Mouse (Mus musculus) right cerebral cortex, adult 18-20 months (tissue): ENCODE results near the gene Clmp.
"Not testable (repeated sequence)": the region's sequence is repeated elsewhere in the genome, so short reads cannot be mapped to it uniquely, and the experiment has no call there.

Experiments used
- DNase-seq: peaks from one replicate; pipeline ENCODE4 v3.0.0; 2022; ENCODE audit warnings: mixed read lengths

Gene Clmp

GRCm38 (mm10) chr9:40731591-40732048, 45.9 kb downstream of the Clmp start:
- DNase-seq, result no peak

- no peak for DNase-seq
These were observed 46.5 kb downstream of the Clmp start for GRCm38 (mm10) chr9:40732302-40732701.

DNA sequence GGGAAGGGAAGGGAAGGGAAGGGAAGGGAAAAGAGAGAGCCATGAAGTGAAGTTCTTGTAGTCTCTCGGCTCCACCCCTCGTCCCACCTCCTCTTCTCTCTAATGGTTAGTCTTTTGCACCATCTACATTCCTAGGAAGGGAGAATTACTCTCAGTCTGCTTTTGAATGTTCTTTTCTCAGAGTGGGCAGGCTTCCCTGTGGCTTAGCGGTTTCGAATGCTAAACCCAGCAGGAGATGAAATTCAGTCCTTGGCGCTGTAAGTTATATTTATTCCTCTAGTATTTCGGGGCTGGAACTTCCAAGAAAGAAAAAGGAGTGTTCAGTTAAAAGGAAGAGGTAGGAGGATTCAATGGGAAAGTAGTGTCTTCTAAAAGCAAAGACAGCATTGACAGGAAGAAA, 51.4 kb downstream of the Clmp start:
- peak; percentile 52 for DNase-seq

DNA sequence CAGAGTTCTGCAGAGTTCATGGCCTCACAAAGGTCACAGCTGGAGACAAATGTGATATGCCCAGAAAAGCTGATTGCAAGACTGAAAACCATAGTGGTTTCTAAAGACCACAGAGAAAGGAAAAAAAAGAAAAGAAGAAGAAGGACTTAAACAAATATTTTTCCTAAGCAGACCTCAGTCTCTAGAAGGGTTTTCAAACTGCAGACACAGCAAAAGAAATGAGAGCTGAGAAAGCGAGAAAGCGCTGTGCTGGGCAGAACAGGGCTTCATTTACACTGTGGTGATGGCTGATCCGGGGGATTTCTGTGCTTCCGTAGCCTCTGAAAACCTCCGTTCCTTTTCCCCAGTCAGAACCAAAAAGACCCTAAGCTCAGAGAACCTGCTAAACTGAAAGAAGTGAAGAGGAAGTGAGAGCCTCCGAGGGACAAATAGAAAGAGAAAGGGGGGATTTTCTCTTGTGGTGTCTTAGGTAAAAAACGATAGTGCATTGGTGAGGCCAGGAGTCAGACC, 57.8 kb downstream of the Clmp start:
- no peak for DNase-seq

GRCm38 (mm10) chr9:40744233-40744632, 58.5 kb downstream of the Clmp start:
- no peak for DNase-seq

- peak; percentile 20 for DNase-seq
These were observed 61.0 kb downstream of the Clmp start for GRCm38 (mm10) chr9:40746796-40747195.

DNA sequence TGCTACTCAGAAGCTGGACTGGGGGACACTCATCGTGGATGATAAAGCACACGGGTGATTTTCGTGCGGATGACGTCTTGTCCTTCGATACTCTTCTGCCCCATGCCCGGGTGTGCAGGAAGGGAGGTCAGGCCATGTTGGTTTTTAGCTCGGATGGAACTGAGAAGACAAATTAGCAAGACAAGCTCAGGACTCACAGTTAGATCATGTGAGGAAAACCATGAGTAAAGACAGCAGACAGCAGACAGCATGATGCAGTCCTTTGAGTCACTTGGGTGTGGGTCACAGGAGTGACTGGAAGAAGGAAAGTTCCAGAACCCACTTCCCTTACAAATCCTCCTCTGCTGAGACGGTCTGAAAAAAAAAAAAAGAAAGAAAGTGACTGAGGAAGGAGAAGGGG, 61.5 kb downstream of the Clmp start:
- DNase-seq, result no peak

- DNase-seq, result peak; percentile 32
These were observed 64.3 kb downstream of the Clmp start for GRCm38 (mm10) chr9:40749832-40750620.

GRCm38 (mm10) chr9:40751749-40752148, 66.0 kb downstream of the Clmp start:
- DNase-seq, result no peak

DNA sequence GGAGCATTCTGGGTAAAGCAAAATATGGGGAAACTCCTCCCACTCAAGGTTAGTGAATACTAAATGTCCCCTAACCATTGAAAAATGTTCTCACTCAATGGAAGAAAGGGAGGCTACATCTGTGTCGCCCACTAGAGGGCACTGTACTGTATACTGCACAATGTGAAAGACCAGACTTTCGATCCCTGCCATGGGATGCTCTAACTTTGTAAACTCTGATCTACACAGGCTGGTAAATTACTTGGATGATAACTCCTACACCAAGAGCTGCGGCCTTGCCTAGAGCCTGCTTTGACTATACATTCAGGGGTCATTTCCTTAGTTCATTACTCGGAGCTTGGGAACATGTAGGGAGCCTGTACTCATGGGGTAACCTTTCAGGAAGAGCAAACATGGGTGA, 70.6 kb downstream of the Clmp start:
- DNase-seq, result peak; percentile 39

- peak; percentile 70 for DNase-seq
These were observed 71.4 kb downstream of the Clmp start for GRCm38 (mm10) chr9:40757105-40757626.

GRCm38 (mm10) chr9:40757685-40758270, 72.0 kb downstream of the Clmp start:
- DNase-seq, result peak; percentile 92

- DNase-seq, result no peak
These were observed 76.6 kb downstream of the Clmp start for GRCm38 (mm10) chr9:40762354-40762753.

DNA sequence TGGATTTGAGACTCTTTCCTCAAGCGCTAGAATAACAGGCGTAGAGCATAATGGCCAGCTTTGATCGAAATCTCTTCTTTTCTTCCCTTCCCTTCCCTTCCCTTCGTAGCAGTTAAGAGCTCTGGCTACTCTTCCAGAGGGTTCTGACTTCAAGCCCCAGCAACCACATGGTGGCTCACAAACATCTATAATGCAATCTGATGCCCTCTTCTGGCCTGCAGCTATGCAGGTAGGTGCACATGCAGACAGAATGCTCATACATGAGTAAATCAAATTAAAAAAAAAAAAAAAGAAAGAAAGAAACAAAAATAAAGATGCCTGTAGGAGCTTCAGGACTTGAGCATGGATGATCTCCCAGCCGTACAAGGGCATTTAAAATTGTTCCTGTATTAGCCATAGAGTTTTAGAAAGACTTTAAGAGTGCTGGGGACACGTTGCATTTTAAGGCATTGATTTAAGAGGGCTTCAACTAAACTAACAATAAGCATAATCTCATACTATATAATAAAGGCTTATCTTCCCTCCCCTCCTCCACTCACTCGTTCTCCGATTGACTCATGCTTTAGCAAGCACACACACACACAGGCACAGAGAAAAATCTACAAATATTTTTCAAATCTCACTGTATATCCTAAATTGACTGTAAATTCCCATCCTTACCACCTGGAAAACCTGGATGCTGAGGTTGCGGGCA, 79.3 kb downstream of the Clmp start:
- DNase-seq, result no peak

GRCm38 (mm10) chr9:40765581-40765940, 79.8 kb downstream of the Clmp start:
- DNase-seq, result peak; percentile 88

DNA sequence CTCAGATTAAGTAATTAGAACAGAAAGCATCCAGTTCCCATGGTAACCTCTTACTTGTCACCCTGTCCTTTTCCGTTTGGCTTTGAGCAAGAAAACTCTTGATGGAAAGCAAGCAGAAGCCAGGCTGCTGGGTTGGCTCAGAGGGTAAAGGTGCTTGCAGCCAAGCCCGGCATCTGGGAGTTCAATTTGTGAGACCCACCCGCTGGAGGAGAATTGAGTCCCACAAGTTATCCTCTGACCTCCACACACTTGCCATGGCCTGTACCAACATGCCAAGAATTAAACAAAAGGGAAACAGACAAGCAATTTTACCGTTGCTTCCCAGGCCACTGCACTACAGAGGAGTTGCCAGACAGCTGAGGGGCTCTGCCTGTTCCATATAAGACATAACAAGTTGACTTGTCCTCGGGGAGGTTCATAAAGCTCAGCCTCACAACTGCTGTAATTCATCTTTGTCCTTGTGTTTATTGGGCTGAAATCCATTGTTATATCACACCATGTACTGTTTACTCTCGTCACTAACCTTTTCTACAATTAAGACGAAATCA, 80.4 kb downstream of the Clmp start:
- DNase-seq, result no peak

DNA sequence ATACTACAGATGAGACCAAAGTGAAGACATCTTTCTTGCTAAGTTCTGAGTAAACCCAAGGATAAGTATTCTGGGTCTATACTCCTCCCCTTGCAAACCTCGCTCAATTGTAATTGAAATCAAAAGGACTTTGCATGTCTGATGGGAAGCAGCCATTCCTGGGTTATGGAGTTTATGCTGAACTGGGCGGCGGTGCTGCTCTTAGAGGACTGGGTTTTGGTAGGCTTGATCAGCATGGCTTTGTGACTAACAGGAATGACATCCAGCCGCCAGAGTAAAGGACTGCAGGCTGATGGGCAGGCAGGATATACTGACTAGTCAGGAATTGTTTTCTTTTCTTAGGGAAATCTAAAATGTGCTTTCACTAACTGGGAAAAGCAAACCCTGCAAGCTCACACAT, 82.2 kb downstream of the Clmp start:
- DNase-seq, result no peak

DNA sequence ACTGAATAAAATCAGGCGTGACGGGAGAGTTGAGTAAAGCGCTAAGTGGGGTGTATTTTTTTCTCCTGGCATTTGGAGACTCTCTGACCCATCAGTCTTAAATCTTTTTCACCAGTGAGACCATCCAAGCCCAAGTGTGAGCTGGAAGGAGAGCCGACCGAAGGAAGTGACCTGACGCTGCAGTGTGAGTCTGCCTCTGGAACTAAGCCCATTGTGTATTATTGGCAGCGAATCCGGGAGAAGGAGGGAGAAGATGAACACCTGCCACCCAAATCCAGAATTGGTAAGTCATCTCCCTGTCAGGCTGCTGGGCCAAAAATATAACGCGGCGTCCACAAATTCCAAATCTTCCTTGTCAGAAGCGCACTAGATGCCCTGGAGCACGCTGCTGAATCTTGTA, 86.5 kb downstream of the Clmp start:
- no peak for DNase-seq

- DNase-seq, result not testable (repeated sequence)
These were observed 87.4 kb downstream of the Clmp start for GRCm38 (mm10) chr9:40773142-40773541.

DNA sequence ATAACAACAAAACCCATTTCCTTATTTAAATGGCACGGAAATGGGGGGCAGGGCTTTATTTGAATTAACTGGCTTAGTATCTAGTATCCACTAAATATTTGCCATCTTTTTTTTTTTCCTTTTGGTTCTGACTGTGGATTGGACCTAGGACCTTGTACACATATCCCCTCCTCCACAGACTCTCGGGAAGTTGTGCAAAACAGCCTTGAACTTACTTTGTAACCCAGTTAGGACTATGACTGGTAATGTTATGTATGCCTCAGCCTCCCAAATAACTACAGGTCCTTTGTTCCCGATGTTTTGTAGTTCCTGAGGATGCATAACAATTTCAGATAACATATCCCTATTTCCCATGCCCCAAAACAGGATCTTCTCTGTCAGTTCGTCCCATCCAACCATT, 88.1 kb downstream of the Clmp start:
- no peak for DNase-seq

DNA sequence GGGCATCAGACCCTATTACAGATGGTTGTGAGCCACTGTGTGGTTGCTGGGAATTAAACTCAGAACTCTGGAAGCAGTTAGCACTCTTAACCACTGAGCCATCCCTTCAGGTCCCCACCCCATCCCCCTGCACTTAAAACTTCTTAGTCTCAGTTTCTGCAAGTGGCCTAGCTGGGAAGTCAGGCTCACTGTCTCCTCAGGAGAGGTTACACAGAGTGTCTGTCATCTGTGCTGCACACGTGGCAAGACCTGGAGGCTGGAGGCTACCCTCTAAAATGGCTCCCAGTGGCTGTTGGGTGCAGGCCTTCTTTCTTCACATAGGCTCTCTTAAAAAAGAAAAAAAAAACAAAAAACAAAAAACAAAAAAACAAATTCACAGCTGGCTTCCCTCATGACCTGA, 90.3 kb downstream of the Clmp start:
- DNase-seq, result no peak

DNA sequence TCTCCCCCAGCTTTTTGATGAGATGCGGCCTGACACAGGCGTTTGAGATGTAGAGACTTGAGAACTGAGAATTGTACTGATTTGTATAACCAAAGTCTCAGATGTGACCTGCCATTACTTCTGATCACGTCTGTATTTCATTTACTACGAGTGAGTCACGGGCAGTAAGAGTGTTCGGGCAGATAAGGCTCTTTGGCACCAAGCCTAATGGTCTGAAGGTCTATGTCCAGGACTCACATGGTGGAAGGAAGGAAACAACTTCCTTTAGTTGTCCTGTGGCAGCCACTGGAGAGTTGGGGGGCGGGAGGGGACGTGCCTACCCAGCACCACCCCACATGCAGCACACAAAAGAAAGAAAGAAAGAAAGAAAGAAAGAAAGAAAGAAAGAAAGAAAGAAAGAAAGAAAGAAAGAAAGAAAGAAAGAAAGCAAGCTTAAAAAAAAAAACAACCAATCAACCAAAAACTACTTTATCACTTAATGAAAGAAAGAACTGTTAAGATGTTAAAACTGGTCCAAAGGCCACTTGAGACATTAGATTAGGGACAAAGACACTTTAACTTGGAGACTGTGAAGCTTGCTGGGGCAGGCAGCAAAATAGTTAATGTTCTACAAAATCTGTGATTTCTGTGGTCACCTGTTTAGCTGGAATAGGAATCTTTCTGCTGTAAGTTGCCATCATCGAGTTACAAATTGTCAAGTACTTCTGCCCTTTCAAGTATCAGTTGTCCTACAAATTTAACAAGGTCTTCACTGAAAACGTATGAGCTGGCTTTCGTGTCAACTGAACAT, 90.9 kb downstream of the Clmp start:
- no peak for DNase-seq
